Mouse (Mus musculus): Measurements from ENCODE around the gene Adam12. TPM values are rescaled to one million over a fixed set of nuclear protein-coding genes. Genes with fewer than 3 reads are reported as not detected.

Adam12 gene
- total RNA-seq, 1 experiment from 2014 or later: 0.05 TPM

DNA sequence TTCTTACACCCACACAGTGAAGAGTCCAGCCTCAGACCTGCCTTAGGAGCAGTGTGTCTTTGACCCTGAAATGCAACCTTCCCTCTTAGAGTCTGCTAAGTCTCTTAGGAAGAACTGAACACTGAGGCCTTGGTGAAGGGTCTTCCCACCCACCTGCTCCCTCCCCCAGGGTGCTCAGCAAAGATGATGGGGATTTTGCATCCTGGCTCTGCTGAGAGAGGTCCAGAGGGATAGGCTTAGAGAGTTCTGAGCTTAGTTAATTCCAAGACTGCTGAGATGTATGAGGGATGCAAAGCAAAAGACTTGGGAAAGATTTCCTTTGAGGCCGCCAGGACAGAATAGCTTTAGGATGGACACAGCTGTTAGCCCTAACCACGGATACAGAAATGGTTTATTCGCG lies 4.8 kb downstream of the Adam12 start:
- ATAC-seq (replicated peaks; ENCODE audit: low read depth, poor library complexity, severe bottlenecking): no peak

DNA sequence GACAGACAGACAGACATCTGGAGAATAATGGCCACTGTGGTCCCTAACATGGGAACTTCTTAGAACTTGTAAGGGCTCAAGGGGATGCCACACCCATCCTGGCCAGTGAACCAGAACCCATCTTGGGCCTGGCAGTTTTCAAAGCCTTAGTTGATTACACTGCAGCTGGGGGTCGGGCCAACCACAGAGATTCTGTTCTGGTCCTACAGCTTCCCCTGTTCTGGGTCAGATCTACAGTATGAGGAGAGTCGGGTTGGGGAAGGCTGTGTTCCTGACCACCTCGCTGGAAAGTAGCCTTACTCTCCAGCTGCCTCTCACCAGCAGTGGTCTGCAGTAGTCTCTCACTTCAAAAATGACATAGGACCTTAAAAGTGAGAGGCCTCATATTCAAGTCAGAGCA lies 5.7 kb downstream of the Adam12 start:
- no peak for ATAC-seq (replicated peaks; ENCODE audit: low read depth, poor library complexity, severe bottlenecking)

DNA sequence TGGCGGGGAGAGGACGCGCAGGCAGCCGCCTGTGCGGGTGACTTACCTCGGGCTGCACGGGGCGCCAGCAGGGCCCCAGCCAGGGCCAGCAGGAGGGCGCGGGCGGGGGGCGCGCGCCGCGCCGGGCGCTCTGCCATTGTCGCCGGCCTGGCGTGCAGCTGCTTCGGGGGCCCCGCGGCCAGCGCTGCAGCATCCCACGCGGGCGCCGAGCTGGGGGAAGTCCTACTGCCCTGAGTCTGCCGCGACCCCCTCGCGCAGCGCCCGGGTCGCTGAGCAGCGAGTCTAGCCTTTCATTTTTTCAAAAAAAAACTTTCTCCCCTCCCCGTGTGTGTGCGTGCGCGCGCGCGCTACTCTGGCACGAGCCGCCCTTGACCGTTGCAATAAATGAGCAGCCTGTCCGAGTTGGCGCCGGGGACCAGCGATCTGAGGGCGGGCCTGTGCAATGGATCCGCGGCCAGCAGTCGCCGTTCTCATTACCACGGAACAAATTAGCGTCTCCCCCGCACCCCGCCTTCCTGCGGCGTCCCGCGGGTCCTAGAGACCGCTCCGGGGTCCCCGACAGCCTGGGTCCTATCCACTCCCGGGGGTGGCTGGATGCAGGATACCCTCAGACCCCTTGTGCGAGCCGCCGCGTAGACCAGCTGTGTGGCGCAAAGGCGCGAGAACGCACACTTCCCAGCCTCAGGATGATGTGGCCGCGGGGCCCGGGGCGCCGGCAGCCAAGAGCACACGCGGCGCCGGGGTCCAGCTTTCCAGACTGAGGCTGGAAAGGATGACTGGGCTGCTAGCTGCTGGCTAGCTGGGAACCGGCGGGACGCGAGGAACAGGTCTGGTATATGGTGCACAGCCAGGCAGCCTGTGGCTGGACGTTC lies 7.0 kb downstream of the Adam12 start:
- no peak for ATAC-seq (replicated peaks; ENCODE audit: low read depth, poor library complexity, severe bottlenecking)

DNA sequence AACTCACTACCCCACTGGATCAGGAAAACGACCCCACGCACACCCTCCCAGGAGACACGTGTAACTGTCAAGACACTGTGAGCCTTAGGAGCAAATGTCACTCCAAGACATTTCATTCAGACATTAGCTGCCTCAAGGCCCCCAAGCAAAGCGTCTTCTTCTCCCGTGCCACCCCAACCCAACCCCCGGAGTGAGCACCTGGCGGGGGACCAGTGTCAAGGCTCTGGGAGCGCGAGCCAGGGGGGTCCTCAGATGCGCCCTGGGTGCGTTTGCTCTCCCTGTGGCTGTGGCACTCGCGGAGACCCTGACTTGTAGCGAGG lies 7.6 kb downstream of the Adam12 start:
- no peak for ATAC-seq (replicated peaks; ENCODE audit: low read depth, poor library complexity, severe bottlenecking)

DNA sequence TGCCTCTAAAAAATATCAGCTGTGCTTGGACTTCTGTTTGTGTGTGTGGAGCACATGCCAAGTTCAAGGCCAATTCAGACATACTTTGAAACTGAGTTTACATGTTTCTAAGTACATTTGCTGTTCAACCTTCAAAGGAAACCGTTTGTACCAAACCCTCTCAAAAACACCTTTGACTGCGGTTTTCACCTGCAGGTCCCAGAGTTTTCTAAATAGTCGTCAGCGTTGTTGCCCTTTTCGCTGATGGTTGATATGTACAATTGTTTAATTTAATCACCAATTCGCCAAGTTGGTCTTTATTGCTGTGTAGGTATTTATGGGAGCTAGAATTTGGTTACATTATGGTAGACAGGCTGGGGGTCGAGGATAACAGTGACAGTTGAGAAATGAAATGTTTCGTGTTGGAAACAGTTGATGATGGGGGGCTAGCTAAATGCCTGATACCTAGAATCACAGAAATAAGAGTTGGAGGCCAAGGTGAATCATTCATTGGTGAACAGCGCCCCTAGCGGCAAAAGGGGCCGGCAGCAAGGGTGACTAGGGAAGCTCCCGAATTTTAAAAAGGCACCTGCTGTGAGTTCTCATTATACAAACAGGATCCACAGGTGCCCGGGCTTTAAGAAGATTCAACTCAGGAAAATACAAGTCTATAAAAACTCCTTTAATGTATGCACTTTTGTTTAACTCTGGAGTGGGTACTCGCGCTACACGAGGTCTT lies 8.3 kb downstream of the Adam12 start:
- peak; percentile 68; the same call in 1 of the 2 replicates for ATAC-seq (replicated peaks; ENCODE audit: low read depth, poor library complexity, severe bottlenecking)

DNA sequence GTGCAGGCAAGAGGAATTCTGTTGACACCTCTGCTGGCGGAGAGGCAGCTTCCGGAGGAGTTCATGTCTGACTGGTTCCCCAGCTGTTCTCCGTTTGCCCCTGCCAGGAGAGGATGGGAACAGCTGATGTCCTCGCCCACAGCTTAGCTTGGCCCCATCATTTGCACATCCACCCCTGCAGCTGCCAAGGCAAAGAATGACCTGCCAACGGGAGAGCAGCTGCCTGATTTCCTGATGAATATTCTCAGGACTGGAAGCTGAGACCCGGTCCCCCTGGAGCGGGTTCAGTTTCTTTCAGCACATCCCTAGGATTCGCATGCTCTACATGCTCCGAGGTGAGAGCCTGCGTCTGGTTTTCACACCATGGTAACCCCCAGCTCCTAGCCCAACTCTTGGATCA lies 24.0 kb downstream of the Adam12 start:
- no peak for ATAC-seq (replicated peaks; ENCODE audit: low read depth, poor library complexity, severe bottlenecking)

DNA sequence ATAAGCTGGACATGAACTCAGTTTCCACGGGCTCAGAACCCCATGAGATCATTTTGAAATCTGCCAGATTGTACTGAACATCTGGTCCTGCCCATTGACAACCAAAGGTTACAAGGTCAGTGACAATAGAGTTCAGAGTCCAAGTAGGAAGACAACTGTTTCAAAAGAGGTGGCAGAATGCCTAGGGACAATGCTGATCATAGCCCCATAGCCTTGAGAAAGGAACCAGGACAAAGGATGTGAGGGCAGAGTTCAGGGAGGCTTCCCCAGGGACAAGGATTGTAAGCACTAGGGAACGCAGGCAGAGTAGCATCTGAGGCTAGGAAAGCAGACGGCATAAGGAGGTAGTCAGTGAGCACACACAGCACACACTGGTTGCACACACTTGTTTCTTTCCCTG lies 38.9 kb downstream of the Adam12 start:
- no peak for ATAC-seq (replicated peaks; ENCODE audit: low read depth, poor library complexity, severe bottlenecking)

DNA sequence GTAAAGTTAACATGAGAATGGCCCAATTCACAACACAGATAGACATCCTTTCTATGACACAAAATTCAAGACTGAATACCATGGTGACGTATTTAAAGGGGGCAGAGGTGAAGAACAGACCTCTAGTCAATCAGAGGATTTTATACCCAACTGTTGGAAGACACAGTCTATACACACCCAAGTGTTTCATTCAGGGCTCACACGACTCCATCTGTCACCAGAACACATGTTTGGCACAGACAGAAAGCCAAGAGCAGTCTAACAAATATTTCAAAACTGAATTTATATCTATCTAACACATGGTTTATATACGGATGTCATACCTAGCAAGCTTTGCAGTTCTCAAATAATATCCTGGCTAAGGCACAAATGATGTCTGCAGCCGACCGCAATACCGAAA lies 41.8 kb downstream of the Adam12 start:
- ATAC-seq (replicated peaks; ENCODE audit: low read depth, poor library complexity, severe bottlenecking): no peak

DNA sequence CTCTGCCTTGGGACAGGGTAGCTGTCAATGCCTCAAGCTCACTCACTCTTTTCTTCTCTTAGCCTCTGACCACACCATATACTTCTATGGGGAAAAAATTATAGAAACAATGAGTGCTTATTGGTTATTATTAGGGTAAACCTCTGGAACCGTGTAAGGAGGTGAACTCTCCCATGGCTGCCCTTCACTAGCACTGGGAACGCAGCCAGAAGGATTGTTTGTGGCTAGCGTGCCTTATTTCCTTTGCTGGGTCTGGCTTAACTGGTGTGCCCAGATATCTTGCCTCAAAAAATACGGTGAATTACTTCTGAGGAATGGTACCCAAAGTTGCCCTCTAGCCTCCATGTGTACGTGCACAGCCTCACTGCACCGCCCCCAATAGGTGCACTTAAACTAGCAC lies 43.4 kb downstream of the Adam12 start:
- no peak for ATAC-seq (replicated peaks; ENCODE audit: low read depth, poor library complexity, severe bottlenecking)

DNA sequence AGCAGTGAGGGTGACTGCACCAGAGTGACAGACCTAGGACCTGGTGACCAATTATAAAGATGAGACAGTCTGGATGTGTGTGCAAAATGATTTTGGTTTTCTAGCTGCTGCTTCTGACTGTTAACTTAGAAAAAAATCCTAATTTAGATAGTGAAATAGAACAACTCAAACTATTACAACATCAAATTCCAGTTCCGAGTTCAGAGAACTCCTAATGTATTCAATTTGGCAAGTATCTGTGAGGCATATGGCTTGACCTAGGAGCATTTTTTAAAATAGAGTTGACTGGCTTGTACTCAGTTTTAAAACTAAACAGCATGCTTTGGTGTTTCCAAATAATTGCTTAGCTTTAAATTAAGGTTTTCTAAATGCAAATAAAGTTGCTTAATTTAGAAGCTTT lies 44.0 kb downstream of the Adam12 start:
- ATAC-seq (replicated peaks; ENCODE audit: low read depth, poor library complexity, severe bottlenecking): no peak

DNA sequence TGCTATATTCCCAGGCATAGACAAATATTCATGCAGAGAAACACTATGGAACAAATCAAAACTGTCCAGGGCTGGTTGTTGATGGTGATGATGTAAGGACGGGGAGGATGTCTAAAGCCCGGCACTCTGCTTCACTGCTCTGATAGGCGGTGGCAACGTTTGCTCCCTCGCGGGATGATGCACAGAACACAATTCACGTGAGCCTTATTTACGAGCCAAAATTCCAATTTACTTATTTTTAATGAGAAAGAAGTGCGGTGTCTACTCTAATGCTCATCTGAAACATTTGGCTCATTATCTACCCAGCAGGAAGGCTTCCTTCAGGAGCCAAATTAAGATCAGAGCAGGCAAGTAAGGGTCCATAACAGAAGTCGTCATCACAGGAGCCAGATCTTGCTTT lies 45.4 kb downstream of the Adam12 start:
- ATAC-seq (replicated peaks; ENCODE audit: low read depth, poor library complexity, severe bottlenecking): no peak

DNA sequence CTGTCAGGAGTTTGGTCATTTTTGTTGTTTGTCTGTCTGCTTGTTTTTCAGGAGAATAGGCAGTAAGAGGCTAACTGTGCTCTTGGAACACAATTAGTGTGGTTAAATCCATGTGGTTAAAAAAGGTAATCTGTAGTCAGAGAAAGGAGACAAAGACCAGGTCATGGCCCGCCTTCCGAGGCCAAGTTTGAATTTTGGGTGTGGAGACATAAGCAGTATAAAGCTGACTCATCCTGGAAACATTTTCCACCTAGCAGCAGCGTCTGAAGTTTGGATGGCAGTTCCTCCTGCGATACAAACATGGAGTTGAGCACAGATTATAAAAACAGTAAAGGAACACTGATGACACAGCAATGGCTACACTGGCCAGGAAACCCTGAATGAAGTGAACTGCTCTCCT lies 46.2 kb downstream of the Adam12 start:
- no peak for ATAC-seq (replicated peaks; ENCODE audit: low read depth, poor library complexity, severe bottlenecking)

DNA sequence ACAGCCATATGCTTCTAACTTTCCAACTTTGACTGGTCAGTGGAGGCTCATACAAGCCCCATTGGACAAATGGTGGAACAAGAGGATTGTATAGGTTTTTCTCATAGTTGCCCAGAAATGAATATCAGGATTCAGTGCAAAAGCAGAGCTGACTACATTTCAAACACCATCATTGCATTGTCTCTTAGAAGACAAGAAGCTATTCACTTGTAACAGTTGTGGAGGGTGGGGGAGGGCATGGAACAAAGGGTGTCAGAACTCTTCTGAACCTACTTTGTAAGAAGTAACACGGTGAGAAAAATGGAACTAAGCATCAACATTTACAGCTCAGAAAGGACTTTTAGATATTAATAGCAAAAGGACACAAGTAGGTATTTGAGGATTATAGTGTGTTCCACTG lies 50.2 kb downstream of the Adam12 start:
- ATAC-seq (replicated peaks; ENCODE audit: low read depth, poor library complexity, severe bottlenecking): no peak

DNA sequence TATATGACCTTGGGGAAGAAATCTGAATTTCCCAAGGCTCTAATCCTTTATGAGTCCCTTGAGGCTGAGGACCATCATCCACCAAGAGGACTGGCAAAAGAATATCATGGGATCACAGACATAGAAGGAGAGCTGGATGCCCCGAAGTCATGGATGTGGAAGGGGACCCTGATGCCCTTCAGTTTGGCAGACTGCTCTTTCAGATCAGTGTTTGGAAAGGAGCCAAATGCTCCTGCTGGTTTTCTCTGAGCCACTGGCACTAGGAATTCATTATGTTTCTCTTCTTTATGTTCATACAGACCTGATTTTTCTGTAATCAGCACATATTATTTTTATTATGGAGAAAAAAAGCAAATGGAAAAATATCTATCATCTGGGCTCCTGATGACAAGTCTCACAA lies 50.9 kb downstream of the Adam12 start:
- ATAC-seq (replicated peaks; ENCODE audit: low read depth, poor library complexity, severe bottlenecking): no peak

DNA sequence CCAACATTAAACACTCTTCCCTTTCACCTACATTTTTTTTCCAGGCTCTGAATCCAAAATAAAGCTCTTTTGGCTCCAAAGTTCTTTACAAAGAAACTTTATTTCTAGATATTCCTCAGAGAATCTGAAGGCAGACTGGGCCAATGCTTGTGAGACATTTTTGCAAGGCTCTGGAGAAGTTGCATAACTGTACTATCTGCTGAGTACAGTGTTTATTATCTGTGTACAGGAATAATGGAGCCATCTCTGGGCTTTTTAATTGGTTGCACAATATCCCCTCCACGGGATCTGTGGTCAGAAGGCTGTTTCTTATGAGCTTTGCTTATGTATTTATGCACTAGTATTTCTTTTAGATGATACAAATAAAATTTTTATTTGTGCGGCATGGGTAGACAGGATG lies 54.9 kb downstream of the Adam12 start:
- ATAC-seq (replicated peaks; ENCODE audit: low read depth, poor library complexity, severe bottlenecking): 0 out of 2 replicates have a peak, but pooled peaks have one; percentile 36

DNA sequence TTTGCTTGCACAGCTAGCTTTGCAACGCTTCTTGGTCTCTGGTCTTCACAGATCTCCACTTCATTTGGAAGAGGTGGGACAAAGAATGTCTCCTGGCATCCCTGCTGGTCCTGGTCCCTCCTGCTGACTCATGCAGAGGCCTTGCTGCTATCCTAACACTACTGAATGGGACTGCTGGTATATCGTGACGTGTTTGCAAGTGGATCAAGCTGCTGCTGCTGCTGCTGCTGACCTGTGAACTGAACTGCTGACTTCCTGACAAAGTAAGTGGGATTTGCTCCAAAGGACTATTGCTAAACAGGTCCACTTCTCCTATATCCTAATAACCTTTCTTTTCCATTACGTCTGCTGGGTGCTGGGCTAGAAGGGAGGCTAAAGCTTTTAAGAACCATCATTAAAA lies 56.7 kb downstream of the Adam12 start:
- no peak for ATAC-seq (replicated peaks; ENCODE audit: low read depth, poor library complexity, severe bottlenecking)

DNA sequence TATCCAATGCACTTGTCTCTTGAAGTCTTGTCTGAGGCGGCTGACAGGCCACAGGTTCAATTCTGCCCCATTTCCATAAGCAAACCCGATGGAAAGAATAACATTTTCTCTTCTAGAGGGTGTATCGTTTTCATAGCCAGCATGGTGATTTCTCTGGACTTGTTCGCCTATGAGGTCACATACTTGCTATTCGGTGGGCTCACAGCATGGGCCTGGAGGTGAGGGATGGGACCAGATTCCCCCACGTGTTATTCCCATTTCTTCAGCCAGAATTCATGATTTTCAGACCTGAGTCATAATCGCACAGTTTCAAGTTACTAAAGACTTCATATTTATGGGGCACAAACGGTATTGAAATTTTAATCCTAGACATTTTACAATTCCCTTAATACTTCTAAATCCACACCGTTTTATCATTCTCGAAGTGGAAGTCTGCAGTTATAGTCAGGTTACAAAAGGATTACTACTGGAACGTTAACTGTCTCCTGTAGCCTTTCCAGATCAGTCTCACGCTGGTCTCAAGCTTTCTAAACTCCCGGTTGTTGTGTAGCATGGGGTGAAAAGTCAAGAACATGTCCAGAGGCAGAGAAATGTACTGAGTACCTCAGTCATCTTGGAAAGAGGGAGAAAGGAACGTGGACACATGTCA lies 58.4 kb downstream of the Adam12 start:
- no peak for ATAC-seq (replicated peaks; ENCODE audit: low read depth, poor library complexity, severe bottlenecking)

DNA sequence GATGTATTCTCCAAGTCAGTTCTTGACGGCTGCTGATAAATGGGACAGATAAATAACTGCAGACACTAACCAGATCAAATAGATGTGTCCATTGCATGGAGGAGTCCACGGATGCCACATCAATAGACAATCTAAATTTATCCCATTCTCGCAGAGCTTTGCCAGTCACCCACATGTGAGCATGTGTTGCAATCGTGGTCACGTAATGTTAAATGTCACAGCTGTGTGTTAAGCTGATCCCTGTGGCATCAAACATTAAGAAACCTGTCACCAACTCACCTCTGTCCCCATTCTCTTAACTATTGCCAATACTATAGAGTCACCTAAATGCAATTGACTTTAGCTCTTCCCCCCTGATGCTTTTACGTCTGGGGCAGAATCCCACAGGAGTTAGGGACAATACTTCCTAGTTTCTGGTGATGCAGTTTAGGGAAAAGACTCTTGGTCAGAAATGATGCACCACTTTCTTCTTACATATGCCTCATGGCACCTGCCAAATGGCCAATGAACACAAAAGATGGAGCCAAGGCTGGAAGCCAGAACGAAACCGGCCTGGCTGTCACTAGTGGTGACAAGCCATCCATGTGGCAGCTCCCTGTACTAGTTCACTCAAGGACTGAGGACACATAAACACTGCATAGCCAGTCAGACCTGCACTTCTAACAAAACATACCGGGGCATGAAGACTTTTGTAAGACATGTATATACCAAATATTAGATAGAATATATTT lies 61.6 kb downstream of the Adam12 start:
- ATAC-seq (replicated peaks; ENCODE audit: low read depth, poor library complexity, severe bottlenecking): no peak

DNA sequence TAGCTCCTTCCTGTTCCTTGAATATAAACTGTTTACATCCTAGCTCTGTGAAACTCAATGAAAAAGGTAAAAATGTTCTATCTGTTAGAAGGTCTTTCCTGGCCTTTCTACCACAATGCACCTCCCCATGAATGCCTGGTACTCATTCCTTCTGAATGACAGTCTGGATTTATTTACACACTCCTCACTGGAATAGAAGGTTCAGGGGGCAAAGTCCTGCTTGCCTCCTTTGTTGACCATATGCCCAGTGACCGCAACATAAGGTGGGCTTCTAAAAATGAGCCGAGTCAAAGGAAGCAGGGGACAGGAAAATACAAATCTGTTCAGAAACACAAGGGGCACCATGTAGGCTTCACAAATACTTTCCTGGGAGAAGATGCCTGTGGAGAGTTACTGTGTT lies 62.2 kb downstream of the Adam12 start:
- no peak for ATAC-seq (replicated peaks; ENCODE audit: low read depth, poor library complexity, severe bottlenecking)

DNA sequence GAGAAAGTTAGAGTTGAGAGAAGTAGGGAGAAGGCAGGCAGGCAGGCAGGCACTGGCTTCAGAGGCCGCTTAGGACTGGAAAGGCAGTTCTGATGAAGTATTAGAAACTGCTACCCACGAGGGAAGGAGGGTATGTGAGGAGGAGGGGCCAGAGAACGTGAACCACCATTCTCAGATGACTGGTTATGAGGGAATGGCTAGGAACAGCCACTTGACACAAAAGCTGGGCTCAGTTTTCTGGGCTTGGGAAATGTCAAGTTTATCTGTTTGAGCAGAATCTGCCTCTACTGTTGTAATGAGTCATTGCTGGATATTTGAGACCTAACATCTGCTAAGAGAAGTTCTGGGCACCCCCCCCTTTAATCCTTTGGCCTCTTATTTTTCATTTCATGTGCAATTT lies 64.4 kb downstream of the Adam12 start:
- no peak for ATAC-seq (replicated peaks; ENCODE audit: low read depth, poor library complexity, severe bottlenecking)

DNA sequence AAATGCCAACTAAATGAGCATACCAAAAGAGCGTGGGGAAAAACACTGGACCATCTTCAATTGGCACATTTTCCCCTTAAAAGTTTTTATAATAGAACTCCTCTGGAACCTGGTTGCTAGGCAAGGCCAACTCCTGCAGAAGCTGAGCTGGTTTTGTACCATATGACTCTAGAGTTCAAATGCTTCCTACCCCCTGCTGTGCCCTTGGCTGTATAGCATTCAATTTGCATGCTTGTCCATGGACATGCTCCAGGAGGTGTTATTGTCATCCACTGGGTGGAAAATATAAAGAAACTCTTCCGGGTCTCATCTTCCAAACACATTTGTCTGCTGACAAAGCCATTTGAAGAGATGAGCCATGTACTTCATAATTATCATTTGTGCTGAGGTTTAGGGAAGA lies 68.2 kb downstream of the Adam12 start:
- no peak for ATAC-seq (replicated peaks; ENCODE audit: low read depth, poor library complexity, severe bottlenecking)
